Mouse (Mus musculus) ES-E14 (cell line): ENCODE measurements around the gene Atp2a3.

ENCODE experiments used
- MAFK ChIP-seq: IDR thresholded peaks from 2 replicates; pipeline ENCODE4 v1.6.1; 2014; ENCODE audit warnings: mild to moderate bottlenecking, low read depth, low read length, inconsistent platforms; ENCODE audit not compliant: insufficient read depth
- ZC3H11A ChIP-seq: IDR thresholded peaks from 2 replicates; pipeline ENCODE4 v1.6.1; 2012; ENCODE audit warnings: low read depth, mild to moderate bottlenecking, inconsistent platforms, low read length, borderline replicate concordance

DNA sequence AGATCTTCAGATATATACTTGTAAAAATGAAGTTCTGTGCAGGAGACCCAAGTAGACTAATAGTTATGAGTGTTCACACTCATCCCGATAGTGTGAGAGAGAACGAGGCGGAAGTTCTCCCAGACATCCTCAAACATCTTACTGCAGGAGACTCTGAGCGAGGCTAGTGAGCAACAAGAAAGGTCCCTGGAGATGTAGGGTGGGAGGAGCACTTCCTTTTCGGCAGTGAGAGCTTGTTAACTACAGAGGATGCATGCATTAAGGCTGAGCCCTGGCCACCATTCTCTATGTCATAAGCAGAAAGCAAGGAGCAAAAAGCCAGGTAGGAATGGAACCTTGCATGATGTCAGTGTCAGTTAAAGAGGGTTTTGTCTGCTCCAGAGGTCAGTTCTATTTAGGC is 26.3 kb downstream of the Atp2a3 start:
- TF ChIP-seq ZC3H11A, result no peak
- no peak for TF ChIP-seq MAFK
